Comparison of ENCODE assay signal across 12 mouse cellular contexts in the genomic region with DNA sequence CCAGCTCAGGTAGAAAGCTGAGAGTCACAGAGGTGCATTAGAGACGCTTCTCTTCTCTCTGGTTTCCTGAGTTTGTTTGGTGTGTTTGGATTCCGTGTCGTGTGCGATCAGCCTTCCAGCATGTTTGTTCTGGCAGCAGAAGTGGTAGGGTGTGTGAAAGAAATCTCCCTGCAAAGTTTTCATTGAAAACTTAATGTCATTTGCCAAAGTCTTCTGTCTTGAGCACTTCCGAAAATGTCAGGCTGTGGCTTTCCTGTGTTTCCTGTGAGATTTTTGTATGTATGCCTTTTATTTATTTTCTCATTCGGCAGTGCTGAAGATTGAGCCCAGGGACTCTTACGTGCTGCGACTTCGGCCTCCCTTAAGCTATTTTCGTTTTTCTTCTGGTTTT. TPM values are rescaled to one million over a fixed set of nuclear protein-coding genes. Genes with fewer than 3 reads are reported as not detected.
DNase-seq lines count a peak whose midpoint lies in the region; ATAC-seq and TF ChIP-seq lines count a peak whose summit lies in the region.
"Had no signal": no experiment of that assay in that cellular context is flagged by ENCODE, and none has a peak within 500 bp of the region (broad histone marks: within the 10 kb centered on the region; RNA-seq: fewer than 3 reads in every experiment).

No protein-coding gene starts in this region.

- no peak for TF ChIP-seq EP300 in lung, postnatal 0 days (IDR thresholded peaks at IDR 0.05)

- DNase-seq in heart, adult 8-10 months (ENCODE audit: low spot score): peak; percentile 17
- no peak for DNase-seq in heart, postnatal 14 days
- DNase-seq in thymus, postnatal 0 days (ENCODE audit: low spot score): peak; percentile 23
- DNase-seq in thymus, adult 2 months: no peak
- DNase-seq in lung, postnatal 0 days (ENCODE audit: low spot score): peak; percentile 29
- DNase-seq in cerebellum, postnatal 36 days: no peak
- DNase-seq in testis, postnatal 14 days (ENCODE audit: low spot score): no peak
- DNase-seq: adrenal gland, postnatal 25 days had no signal

- TF ChIP-seq CTCF in thymus, adult 2 months (IDR thresholded peaks at IDR 0.05; ENCODE audit: borderline replicate concordance, control insufficient read depth, extremely low read depth, insufficient read depth, low read length, poor library complexity): no peak
- TF ChIP-seq CTCF in lung, postnatal 0 days (IDR thresholded peaks at IDR 0.05): no peak

- no peak overlapping the region for H3K4me3 ChIP-seq in thymus, adult 2 months (ENCODE audit: control insufficient read depth, insufficient read depth, low read length)
- no peak overlapping the region for H3K4me3 ChIP-seq in lung, postnatal 0 days (ENCODE audit: low read depth, low read length)
- H3K4me3 ChIP-seq: forebrain, embryonic 13.5 days; layer of hippocampus, adult 2 months; midbrain, embryonic 12.5 days had no signal

- intact Hi-C loops in heart, postnatal 14 days (cut with DNase I): no loop called here

- H3K4me2 ChIP-seq in lung, postnatal 0 days (replicated peaks; ENCODE audit: low read depth, low read length): peak overlapping the region; percentile 17; the same call in 1 of the 2 replicates
- H3K4me2 ChIP-seq: forebrain, embryonic 13.5 days; midbrain, embryonic 12.5 days had no signal

- no peak for ATAC-seq in lung, postnatal 0 days
- ATAC-seq in granulocyte monocyte progenitor cell, adult 5-6 weeks (replicated peaks; ENCODE audit: poor library complexity, severe bottlenecking): no peak
- ATAC-seq: forebrain, embryonic 13.5 days had no signal

- no peak for TF ChIP-seq POLR2A in thymus, adult 2 months (IDR thresholded peaks at IDR 0.05; ENCODE audit: control insufficient read depth, extremely low read depth, insufficient read depth, low read length, poor library complexity)

- no peaks in the 10 kb centered on the region for H3K27me3 ChIP-seq in thymus, adult 2 months (ENCODE audit: control insufficient read depth, insufficient read depth, low read length)
- H3K27me3 ChIP-seq in lung, postnatal 0 days (replicated peaks; ENCODE audit: insufficient read depth, low read length): no peaks in the 10 kb centered on the region
- H3K27me3 ChIP-seq: forebrain, embryonic 13.5 days; midbrain, embryonic 12.5 days had no signal

- H3K9ac ChIP-seq in lung, postnatal 0 days (replicated peaks; ENCODE audit: low read depth): no peak overlapping the region
- H3K9ac ChIP-seq: forebrain, embryonic 13.5 days; midbrain, embryonic 12.5 days had no signal

- no peaks in the 10 kb centered on the region for H3K9me3 ChIP-seq in lung, postnatal 0 days (ENCODE audit: low read length)
- H3K9me3 ChIP-seq: forebrain, embryonic 13.5 days; midbrain, embryonic 12.5 days had no signal

- no peak overlapping the region for H3K27ac ChIP-seq in thymus, adult 2 months (ENCODE audit: control insufficient read depth, insufficient read depth, low read length)
- peak overlapping the region; percentile 11; the same call in 1 of the 2 replicates for H3K27ac ChIP-seq in lung, postnatal 0 days (ENCODE audit: low read length)
- H3K27ac ChIP-seq: forebrain, embryonic 13.5 days; layer of hippocampus, adult 2 months; midbrain, embryonic 12.5 days had no signal

- H3K4me1 ChIP-seq in thymus, adult 2 months (replicated peaks; ENCODE audit: control insufficient read depth, insufficient read depth, low read length): peaks cover 12% of the 10 kb centered on the region
- H3K4me1 ChIP-seq in lung, postnatal 0 days (ENCODE audit: insufficient read depth, low read depth, low read length): no peaks in the 10 kb centered on the region
- H3K4me1 ChIP-seq: forebrain, embryonic 13.5 days; midbrain, embryonic 12.5 days had no signal

- WGBS in thymus, adult 2 months: 2% methylated on average over 10 of the region's 10 CpGs
- WGBS in lung, postnatal 0 days: 24% methylated on average over 10 of the region's 10 CpGs

- H3K36me3 ChIP-seq in thymus, adult 2 months (ENCODE audit: control insufficient read depth, insufficient read depth, low read length): no peaks in the 10 kb centered on the region
- H3K36me3 ChIP-seq in lung, postnatal 0 days (ENCODE audit: insufficient read depth, low read length): no peaks in the 10 kb centered on the region
- H3K36me3 ChIP-seq: midbrain, embryonic 12.5 days had no signal

RNA-seq across cellular contexts. Expression of gene Fzd5, which starts 19.1 kb away (rescaled TPM):
- 1 to 10 TPM; 3.9 to 4.4 (median 4.3) TPM for total RNA-seq in heart, adult 8-10 months (2022)
- 1 to 10 TPM; 4.7 to 4.9 TPM for total RNA-seq in heart, postnatal 14 days (2021)
- 0.91 and 1.1 TPM in 2 replicates for polyA plus RNA-seq in thymus, postnatal 0 days (2015; fragmentation: Nextera tagmentation; extraction: Ambion mirVana)
- 8.2 and 10.7 TPM in 2 replicates for polyA plus RNA-seq in thymus, adult 2 months (2012; rRNA removed)
- polyA plus RNA-seq in lung, postnatal 0 days (2015; fragmentation: Nextera tagmentation; extraction: Ambion mirVana): 3.1 and 3.5 TPM in 2 replicates
- total RNA-seq in granulocyte monocyte progenitor cell, adult 5-6 weeks (2014; fragmentation: Nextera tagmentation): 1.2 and 1.6 TPM in 2 replicates
- total RNA-seq in granulocyte monocyte progenitor cell, adult 5-6 weeks (2017): 1.1 and 1.2 TPM in 2 replicates

Comparison
In these comparisons a context has a peak if more than half of its experiments do, and no peak if none do; other contexts are left out.
1. DNase-seq: peak in heart, adult 8-10 months (single experiment), thymus, postnatal 0 days (single experiment) and lung, postnatal 0 days (single experiment); none in heart, postnatal 14 days (0 of 2), thymus, adult 2 months (single experiment), cerebellum, postnatal 36 days (0 of 2) and testis, postnatal 14 days (single experiment).